Mouse (Mus musculus) mature B cell (primary cell): Measurements from ENCODE around the gene Trp53rka.

ENCODE experiments used
- in situ Hi-C: fragments of 300-500 bp; cut with MboI; formaldehyde crosslinking; loops from 2 replicates; pipeline ENCODE4 v1.14.3; 2019

Gene Trp53rka

GRCm38 (mm10) chr2:165485826-165486225 is 7.3 kb downstream of the Trp53rka start:
- in situ Hi-C loops, result no loop called here

GRCm38 (mm10) chr2:165484152-165484551 is 9.0 kb downstream of the Trp53rka start:
- in situ Hi-C loops, result no loop called here

- in situ Hi-C loops, result no loop called here
These were observed 11.1 kb downstream of the Trp53rka start for GRCm38 (mm10) chr2:165482003-165482402.

- in situ Hi-C loops, result no loop called here
These were observed 17.3 kb downstream of the Trp53rka start for GRCm38 (mm10) chr2:165475850-165476249.

- in situ Hi-C loops, result no loop called here
These were observed 17.7 kb downstream of the Trp53rka start for GRCm38 (mm10) chr2:165475412-165475811.

GRCm38 (mm10) chr2:165473003-165473402 is 20.1 kb downstream of the Trp53rka start, which contains the start of gene Slc13a3:
Gene Slc13a3 (minus strand): TSS chr2:165473230.
- in situ Hi-C loops, result no loop called here

GRCm38 (mm10) chr2:165471943-165472342 is 21.2 kb downstream of the Trp53rka start:
- in situ Hi-C loops, result no loop called here

- in situ Hi-C loops, result no loop called here
These were observed 23.0 kb downstream of the Trp53rka start for GRCm38 (mm10) chr2:165470167-165470566.

GRCm38 (mm10) chr2:165467824-165468452 is 25.2 kb downstream of the Trp53rka start:
- in situ Hi-C loops, result no loop called here

- in situ Hi-C loops, result no loop called here
These were observed 33.5 kb downstream of the Trp53rka start for GRCm38 (mm10) chr2:165459663-165460062.

GRCm38 (mm10) chr2:165458189-165458588 is 34.9 kb downstream of the Trp53rka start:
- in situ Hi-C loops, result no loop called here

GRCm38 (mm10) chr2:165456710-165457109 is 36.4 kb downstream of the Trp53rka start:
- in situ Hi-C loops, result no loop called here

- in situ Hi-C loops, result no loop called here
These were observed 40.1 kb downstream of the Trp53rka start for GRCm38 (mm10) chr2:165452730-165453693.

- in situ Hi-C loops, result no loop called here
These were observed 44.6 kb downstream of the Trp53rka start for GRCm38 (mm10) chr2:165448475-165448874.

- in situ Hi-C loops, result no loop called here
These were observed 48.3 kb downstream of the Trp53rka start for GRCm38 (mm10) chr2:165444861-165445260.

- in situ Hi-C loops, result no loop called here
These were observed 50.1 kb downstream of the Trp53rka start for GRCm38 (mm10) chr2:165442981-165443380.

- in situ Hi-C loops, result no loop called here
These were observed 51.5 kb downstream of the Trp53rka start for GRCm38 (mm10) chr2:165441613-165442012.
